Mouse (Mus musculus): Measurements from ENCODE around the gene Gm10392. TPM values are rescaled to one million over a fixed set of nuclear protein-coding genes. Genes with fewer than 3 reads are reported as not detected.

Gm10392 gene
- total RNA-seq (2012; rRNA removed): 0.20 and 0.27 TPM in 2 replicates
- under 1 TPM in 1 of 2 experiments, not detected in 1; 0.10 TPM for polyA plus RNA-seq (2012; ENCODE audit: insufficient read depth in 1 of 2, insufficient read length in 2 of 2, low read depth in 1 of 2, low replicate concordance in 2 of 2, missing spikeins in 1 of 2)

- TF ChIP-seq SIN3A (IDR thresholded peaks at IDR 0.05; ENCODE audit: low read length) (no peak), GABPA (IDR thresholded peaks at IDR 0.05; ENCODE audit: low read depth, low read length) (no peak), KAT2A (conservative IDR thresholded peaks at IDR 0.05; ENCODE audit: low read depth, low read length) (no peak), RCOR1 (IDR thresholded peaks at IDR 0.05; ENCODE audit: low read depth, low read length) (no peak), TBP (IDR thresholded peaks at IDR 0.05; ENCODE audit: low read depth, low read length) (0 out of 2 replicates have a peak, but pooled peaks have one; percentile 45), TAL1 (IDR thresholded peaks at IDR 0.05; ENCODE audit: low read length) (no peak), ETS1 (IDR thresholded peaks at IDR 0.05; ENCODE audit: low read depth, low read length) (0 out of 2 replicates have a peak, but pooled peaks have one; percentile 25), UBTF (IDR thresholded peaks at IDR 0.05; ENCODE audit: borderline replicate concordance, insufficient read depth, low read depth, low read length) (0 out of 2 replicates have a peak, but pooled peaks have one; percentile 49)
- no peaks in the 10 kb centered on the region for H3K27me3 ChIP-seq (ENCODE audit: control insufficient read depth in 1 of 2, insufficient read depth in 2 of 2, low read length in 2 of 2)
- no peak within 1 kb of the TSS for H3K9ac ChIP-seq (ENCODE audit: control insufficient read depth, low read depth, low read length, poor library complexity, severe bottlenecking)
- no peaks in the 10 kb centered on the region; the same call in 1 of the 2 replicates for H3K79me2 ChIP-seq (ENCODE audit: control insufficient read depth, insufficient read depth, low read length, poor library complexity)
- no peaks in the 10 kb centered on the region for H3K9me3 ChIP-seq (replicated peaks; ENCODE audit: insufficient read depth, low read length)
- peaks cover 10 to 25% of the 10 kb centered on the region in 2 experiments for H3K4me1 ChIP-seq (ENCODE audit: control insufficient read depth in 1 of 2, insufficient read depth in 2 of 2, low read length in 2 of 2)
- no peak within 1 kb of the TSS; the same call in 1 of the 2 replicates for H3K27ac ChIP-seq (ENCODE audit: control insufficient read depth, low read depth, low read length)
- H3K36me3 ChIP-seq (ENCODE audit: control insufficient read depth in 1 of 2, insufficient read depth in 2 of 2, low read length in 2 of 2): peaks cover 0 to 21% of the 10 kb centered on the region in 2 experiments; a peak in 2 of 4 replicates
- DNase-seq (ENCODE audit: low read depth, low spot score): peak; percentile 56
- H3K4me3 ChIP-seq (ENCODE audit: control insufficient read depth in 1 of 2, insufficient read depth in 1 of 2, low read depth in 2 of 2, low read length in 2 of 2): no peak within 1 kb of the TSS
Measured at GRCm38 (mm10) chr11:77519043-77519442, at the start of gene Gm10392. Gene Gm10392 (minus strand): TSS chr11:77519198.

- H3K4me3 ChIP-seq (ENCODE audit: control insufficient read depth in 1 of 2, insufficient read depth in 1 of 2, low read depth in 2 of 2, low read length in 2 of 2): no peak overlapping the region
- no peaks in the 10 kb centered on the region for H3K27me3 ChIP-seq (ENCODE audit: control insufficient read depth in 1 of 2, insufficient read depth in 2 of 2, low read length in 2 of 2)
- no peak overlapping the region for H3K9ac ChIP-seq (ENCODE audit: control insufficient read depth, low read depth, low read length, poor library complexity, severe bottlenecking)
- no peaks in the 10 kb centered on the region for H3K79me2 ChIP-seq (ENCODE audit: control insufficient read depth, insufficient read depth, low read length, poor library complexity)
- peaks cover 2 to 59% of the 10 kb centered on the region in 2 experiments; a peak in 3 of 4 replicates for H3K36me3 ChIP-seq (ENCODE audit: control insufficient read depth in 1 of 2, insufficient read depth in 2 of 2, low read length in 2 of 2)
- no peak overlapping the region for H3K27ac ChIP-seq (ENCODE audit: control insufficient read depth, low read depth, low read length)
- no peaks in the 10 kb centered on the region for H3K4me1 ChIP-seq (ENCODE audit: control insufficient read depth in 1 of 2, insufficient read depth in 2 of 2, low read length in 2 of 2)
- TF ChIP-seq ZKSCAN1 (IDR thresholded peaks at IDR 0.05; ENCODE audit: low read depth, low read length): no peak
- TF ChIP-seq ZMIZ1 (IDR thresholded peaks at IDR 0.05; ENCODE audit: low read depth, low read length): no peak
- TF ChIP-seq TBP (IDR thresholded peaks at IDR 0.05; ENCODE audit: low read depth, low read length): no peak
- no peak for TF ChIP-seq E2F4 (IDR thresholded peaks at IDR 0.05; ENCODE audit: borderline replicate concordance, low read depth, low read length)
- no peak for TF ChIP-seq USF2 (IDR thresholded peaks at IDR 0.05; ENCODE audit: borderline replicate concordance in 1 of 2, insufficient read depth in 1 of 2, low read depth in 1 of 2, low read length in 2 of 2)
- no peak for TF ChIP-seq USF1 (IDR thresholded peaks at IDR 0.05; ENCODE audit: low read depth, low read length)
- no peak for TF ChIP-seq HCFC1 (IDR thresholded peaks at IDR 0.05; ENCODE audit: low read depth, low read length)
- no peak for TF ChIP-seq KAT2A (conservative IDR thresholded peaks at IDR 0.05; ENCODE audit: low read depth, low read length)
- TF ChIP-seq SIN3A (IDR thresholded peaks at IDR 0.05; ENCODE audit: low read length): no peak
- no peak for TF ChIP-seq GATA1 (IDR thresholded peaks at IDR 0.05; ENCODE audit: low read depth, low read length)
- TF ChIP-seq UBTF (IDR thresholded peaks at IDR 0.05; ENCODE audit: borderline replicate concordance, insufficient read depth, low read depth, low read length): no peak
- TF ChIP-seq POLR2AphosphoS5 (IDR thresholded peaks at IDR 0.05; ENCODE audit: borderline replicate concordance, low read depth, low read length): no peak
- no peak for TF ChIP-seq EP300 (IDR thresholded peaks at IDR 0.05; ENCODE audit: low read depth in 1 of 2, low read length in 2 of 2)
- no peak for TF ChIP-seq MAX (IDR thresholded peaks at IDR 0.05; ENCODE audit: low read length)
- no peak for TF ChIP-seq POLR2A (IDR thresholded peaks at IDR 0.05; ENCODE audit: control insufficient read depth in 1 of 2, insufficient read depth in 1 of 2, low read depth in 1 of 2, low read length in 2 of 2, poor library complexity in 1 of 2)
- TF ChIP-seq BHLHE40 (IDR thresholded peaks at IDR 0.05; ENCODE audit: borderline replicate concordance, low read depth, low read length): no peak
- no peak for TF ChIP-seq MAFK (IDR thresholded peaks at IDR 0.05; ENCODE audit: borderline replicate concordance, low read depth, low read length)
- H3K9me3 ChIP-seq (replicated peaks; ENCODE audit: insufficient read depth, low read length): no peaks in the 10 kb centered on the region
- no peak for DNase-seq (ENCODE audit: low read depth, low spot score)
Measured at GRCm38 (mm10) chr11:77545261-77545660, 26.3 kb upstream of the Gm10392 start.
